Mouse (Mus musculus): ENCODE measurements around the gene Zc3h10. TPM values are rescaled to one million over a fixed set of nuclear protein-coding genes. Genes with fewer than 3 reads are reported as not detected.
"Not testable (repeated sequence)": the region's sequence is repeated elsewhere in the genome, so short reads cannot be mapped to it uniquely, and the experiment has no call there.

Gene Zc3h10
- polyA plus RNA-seq, 1 experiment: 9.8 TPM

DNA sequence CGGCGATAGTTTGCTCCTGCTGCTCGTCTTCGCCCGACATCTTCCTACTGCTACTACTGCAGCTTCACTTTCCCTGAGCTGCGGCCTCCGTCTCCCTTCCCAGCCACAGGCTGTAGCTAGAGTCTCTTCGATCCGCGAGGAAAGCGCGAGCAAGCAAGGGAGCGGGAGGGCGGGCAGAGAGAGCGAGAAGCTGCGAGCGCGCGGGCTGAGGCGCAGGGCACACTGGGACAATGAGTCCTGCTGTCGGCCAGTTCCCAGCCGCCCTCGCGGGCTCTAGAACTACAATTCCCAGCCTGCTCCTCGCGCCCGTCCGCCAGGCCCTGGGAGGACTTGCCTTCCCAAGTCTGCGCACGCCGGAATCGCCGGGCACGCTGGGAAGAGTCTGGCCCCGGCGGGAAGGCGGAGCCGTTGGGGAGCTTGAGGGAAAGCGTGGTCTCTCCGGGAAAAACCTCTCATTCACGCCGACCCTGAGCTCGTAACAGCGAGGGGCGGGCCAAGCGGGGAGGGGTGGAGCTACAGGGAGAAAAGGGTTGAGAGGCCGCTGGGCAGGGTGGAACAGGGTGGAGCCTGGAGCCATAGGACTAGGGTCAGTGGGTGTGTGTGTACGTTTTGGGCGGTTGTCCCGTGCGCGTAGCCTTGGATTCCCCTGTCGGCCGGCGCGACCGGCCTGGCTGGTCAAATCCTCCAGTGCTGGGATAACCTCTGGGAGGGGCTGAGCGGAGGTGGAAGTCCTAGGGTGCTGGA, 18.4 kb upstream of the Zc3h10 start, which contains the start of gene Pa2g4:
Pa2g4 (minus strand) TSS at position 200 of the 744 bp plus-strand sequence.
- under 1% methylated on average over 58 of the region's 58 CpGs for WGBS

DNA sequence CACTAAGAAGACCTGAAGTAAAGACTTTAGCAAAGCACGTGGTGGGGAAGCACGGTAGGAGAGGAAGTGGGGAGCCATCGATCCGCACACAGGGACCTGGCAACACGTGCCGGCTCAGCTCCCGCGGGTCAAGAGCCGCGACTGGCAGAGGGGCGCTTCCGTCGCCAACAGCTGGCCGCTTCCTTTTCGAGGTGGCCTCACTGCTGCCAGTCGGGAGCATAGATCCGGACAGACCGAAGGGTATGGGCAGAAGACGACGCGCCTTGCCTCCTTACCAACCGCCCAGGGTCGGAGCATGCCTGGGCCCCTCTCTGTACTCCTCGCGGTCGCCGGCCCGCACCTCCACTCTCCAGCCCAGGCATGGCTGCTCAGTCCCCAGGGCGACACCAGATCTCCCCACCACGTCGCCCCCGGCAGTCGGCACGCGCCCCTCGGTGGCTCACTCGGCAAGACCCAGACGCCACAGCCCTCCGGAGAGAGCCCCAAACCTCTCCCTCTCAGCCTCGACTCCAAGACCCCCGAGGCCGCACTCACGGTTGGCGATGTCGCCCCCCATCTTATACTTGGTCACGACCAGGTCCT, 17.7 kb upstream of the Zc3h10 start:
- under 1% methylated on average over 46 of the region's 46 CpGs for WGBS
- TF ChIP-seq POLR2A (IDR thresholded peaks at IDR 0.05; ENCODE audit: borderline replicate concordance, control insufficient read depth, low read depth, low read length) (peak; percentile 51; the same call in 1 of the 2 replicates), CTCF (IDR thresholded peaks at IDR 0.05; ENCODE audit: control insufficient read depth, insufficient read depth, low read length) (no peak)
- Histone ChIP-seq H3K27ac (ENCODE audit: control insufficient read depth, insufficient read depth, low read depth, low read length, poor library complexity) (peak overlapping the region; percentile 91), H3K4me3 (replicated peaks; ENCODE audit: control insufficient read depth, low read depth, low read length) (peak overlapping the region; percentile 96), H3K4me1 (ENCODE audit: control insufficient read depth, insufficient read depth, low read length) (no peaks in the 10 kb centered on the region; the same call in 1 of the 2 replicates)

More for the DNA sequence above, 18.4 kb upstream of the Zc3h10 start, which contains the start of gene Pa2g4:
- H3K4me1 ChIP-seq (ENCODE audit: control insufficient read depth, insufficient read depth, low read length): no peaks in the 10 kb centered on the region; the same call in 1 of the 2 replicates
- peak within 1 kb of the TSS; percentile 91 for H3K27ac ChIP-seq (ENCODE audit: control insufficient read depth, insufficient read depth, low read depth, low read length, poor library complexity)
- H3K4me3 ChIP-seq (replicated peaks; ENCODE audit: control insufficient read depth, low read depth, low read length): peak within 1 kb of the TSS; percentile 96
- TF ChIP-seq CTCF (IDR thresholded peaks at IDR 0.05; ENCODE audit: control insufficient read depth, insufficient read depth, low read length) (no peak; the same call in 1 of the 2 replicates), POLR2A (IDR thresholded peaks at IDR 0.05; ENCODE audit: borderline replicate concordance, control insufficient read depth, low read depth, low read length) (peak; percentile 66; the same call in 1 of the 2 replicates)

GRCm38 (mm10) chr10:128563544-128563943, 16.0 kb upstream of the Zc3h10 start:
- TF ChIP-seq CTCF (IDR thresholded peaks at IDR 0.05; ENCODE audit: control insufficient read depth, insufficient read depth, low read length) (no peak), POLR2A (IDR thresholded peaks at IDR 0.05; ENCODE audit: borderline replicate concordance, control insufficient read depth, low read depth, low read length) (no peak)
- Histone ChIP-seq H3K4me3 (replicated peaks; ENCODE audit: control insufficient read depth, low read depth, low read length) (peak overlapping the region; percentile 21), H3K4me1 (ENCODE audit: control insufficient read depth, insufficient read depth, low read length) (no peaks in the 10 kb centered on the region; the same call in 1 of the 2 replicates), H3K27ac (ENCODE audit: control insufficient read depth, insufficient read depth, low read depth, low read length, poor library complexity) (no peak overlapping the region)
- WGBS: 61% methylated on average over 6 of the region's 6 CpGs

- no peak for TF ChIP-seq POLR2A (IDR thresholded peaks at IDR 0.05; ENCODE audit: borderline replicate concordance, control insufficient read depth, low read depth, low read length)
- no peak for TF ChIP-seq CTCF (IDR thresholded peaks at IDR 0.05; ENCODE audit: control insufficient read depth, insufficient read depth, low read length)
- Histone ChIP-seq H3K27ac (ENCODE audit: control insufficient read depth, insufficient read depth, low read depth, low read length, poor library complexity) (no peak overlapping the region), H3K4me1 (ENCODE audit: control insufficient read depth, insufficient read depth, low read length) (no peaks in the 10 kb centered on the region), H3K4me3 (replicated peaks; ENCODE audit: control insufficient read depth, low read depth, low read length) (no peak overlapping the region)
- WGBS: 87% methylated on average over 6 of the region's 6 CpGs
Measured at GRCm38 (mm10) chr10:128556963-128557362, 9.4 kb upstream of the Zc3h10 start.

DNA sequence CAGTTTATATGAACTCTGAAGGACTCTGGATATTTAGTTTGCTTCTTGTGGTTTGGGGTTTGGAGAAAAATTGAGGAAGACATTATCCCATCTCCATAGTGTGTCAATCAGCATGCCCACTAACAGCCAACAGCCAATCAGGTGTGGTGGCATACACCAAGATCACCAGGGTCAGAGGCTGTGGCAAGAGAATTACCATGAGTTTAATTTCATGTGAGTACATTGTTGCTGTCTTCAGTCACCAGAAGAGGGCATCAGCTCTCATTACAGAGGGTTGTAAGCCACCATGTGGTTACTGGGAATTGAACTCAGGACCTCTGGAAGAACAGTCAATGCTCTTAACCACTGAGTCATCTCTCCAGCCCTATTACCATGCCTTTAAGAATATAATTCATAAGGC, 8.7 kb upstream of the Zc3h10 start:
- Histone ChIP-seq H3K4me3 (replicated peaks; ENCODE audit: control insufficient read depth, low read depth, low read length) (no peak overlapping the region), H3K27ac (ENCODE audit: control insufficient read depth, insufficient read depth, low read depth, low read length, poor library complexity) (no peak overlapping the region), H3K4me1 (ENCODE audit: control insufficient read depth, insufficient read depth, low read length) (no peaks in the 10 kb centered on the region)
- TF ChIP-seq POLR2A (IDR thresholded peaks at IDR 0.05; ENCODE audit: borderline replicate concordance, control insufficient read depth, low read depth, low read length) (no peak), CTCF (IDR thresholded peaks at IDR 0.05; ENCODE audit: control insufficient read depth, insufficient read depth, low read length) (no peak)

GRCm38 (mm10) chr10:128555567-128555966, 8.0 kb upstream of the Zc3h10 start:
- H3K4me1 ChIP-seq (ENCODE audit: control insufficient read depth, insufficient read depth, low read length); H3K4me3 ChIP-seq (replicated peaks; ENCODE audit: control insufficient read depth, low read depth, low read length); H3K27ac ChIP-seq (ENCODE audit: control insufficient read depth, insufficient read depth, low read depth, low read length, poor library complexity): not testable (repeated sequence)
- WGBS: 58% methylated on average over 1 of the region's 1 CpGs

DNA sequence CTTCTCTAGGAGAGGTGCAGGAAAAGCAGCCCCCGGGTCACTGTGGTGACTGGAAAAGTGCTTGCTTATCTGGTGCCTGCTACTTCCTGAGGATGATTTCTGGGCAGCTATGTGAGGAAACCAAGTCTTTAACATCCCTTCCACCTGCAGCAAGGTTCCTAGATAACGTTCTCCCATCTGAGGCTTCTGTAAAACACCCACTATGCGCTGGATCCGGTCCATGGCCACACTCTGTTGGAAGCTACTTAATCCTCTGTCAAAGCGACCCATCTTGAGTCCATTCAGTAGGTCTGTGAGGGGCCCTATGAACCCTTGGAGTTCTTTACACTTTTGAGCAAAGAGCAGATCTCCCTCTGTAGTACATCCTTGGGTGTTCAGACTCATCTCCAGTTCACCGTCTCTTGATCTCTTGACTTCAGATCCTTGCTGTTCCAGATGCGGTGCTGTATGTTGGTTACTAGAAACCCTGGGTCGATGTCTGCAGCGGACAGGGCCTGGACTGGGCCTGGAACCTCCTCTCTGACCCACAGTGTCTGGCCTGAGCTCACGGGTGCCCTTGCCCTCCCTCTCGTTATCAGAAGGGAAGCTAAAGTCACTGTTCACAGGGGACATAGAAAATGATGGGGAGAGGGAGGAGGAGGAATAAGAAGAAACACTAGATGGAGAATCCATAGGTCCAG, 2.7 kb upstream of the Zc3h10 start:
- H3K27ac ChIP-seq (ENCODE audit: control insufficient read depth, insufficient read depth, low read depth, low read length, poor library complexity); H3K4me3 ChIP-seq (replicated peaks; ENCODE audit: control insufficient read depth, low read depth, low read length); H3K4me1 ChIP-seq (ENCODE audit: control insufficient read depth, insufficient read depth, low read length): not testable (repeated sequence)
- 76% methylated on average over 11 of the region's 11 CpGs for WGBS

DNA sequence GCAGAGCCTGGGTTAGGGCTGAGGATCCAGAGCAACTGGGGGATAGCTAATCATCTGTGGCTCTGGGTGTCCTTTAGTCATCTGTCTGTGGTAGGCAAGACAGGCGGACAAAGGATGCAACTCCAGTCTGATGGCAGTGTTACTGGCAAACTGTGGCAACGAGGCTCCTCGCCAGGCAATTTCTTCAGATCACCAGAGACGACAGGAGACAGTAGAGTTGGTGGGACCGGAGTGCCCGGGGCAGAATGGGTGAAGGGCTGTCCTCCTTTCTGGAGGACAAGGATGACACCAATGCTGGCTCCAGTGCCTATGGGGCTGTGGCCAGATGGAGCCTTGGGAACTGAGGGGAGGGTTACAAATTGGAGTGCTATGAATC, 2.1 kb upstream of the Zc3h10 start:
- H3K4me3 ChIP-seq (replicated peaks; ENCODE audit: control insufficient read depth, low read depth, low read length); H3K4me1 ChIP-seq (ENCODE audit: control insufficient read depth, insufficient read depth, low read length): not testable (repeated sequence)
- WGBS: 71% methylated on average over 6 of the region's 6 CpGs
- peak overlapping the region; percentile 1; the same call in 1 of the 2 replicates for H3K27ac ChIP-seq (ENCODE audit: control insufficient read depth, insufficient read depth, low read depth, low read length, poor library complexity)

Data from bone marrow, adult 2 months (tissue).